Comparison of ENCODE assay signal across 27 mouse cellular contexts in genomic region chr4:88928341-88929102, GRCm38 (mm10). TPM values are rescaled to one million over a fixed set of nuclear protein-coding genes. Genes with fewer than 3 reads are reported as not detected.
DNase-seq lines count a peak whose midpoint lies in the region; ATAC-seq and TF ChIP-seq lines count a peak whose summit lies in the region.
"Had no signal": no experiment of that assay in that cellular context is flagged by ENCODE, and none has a peak within 500 bp of the region (broad histone marks: within the 10 kb centered on the region; RNA-seq: fewer than 3 reads in every experiment).

No protein-coding gene starts in this region.

- H3K27ac ChIP-seq in liver, embryonic 16.5 days (ENCODE audit: low read length), result no peak overlapping the region; the same call in 1 of the 2 replicates
- H3K27ac ChIP-seq in liver, embryonic 12.5 days, result no peak overlapping the region
- H3K27ac ChIP-seq in embryonic fibroblast, embryonic 13.5 days (ENCODE audit: insufficient read depth, low read length), result peak overlapping the region; percentile 96
- 0 out of 2 replicates have a peak overlapping the region, but pooled peaks have one; percentile 14 for H3K27ac ChIP-seq in small intestine, adult 2 months (ENCODE audit: insufficient read depth, low read depth, low read length)
- no peak overlapping the region for H3K27ac ChIP-seq in forebrain, embryonic 11.5 days (ENCODE audit: low read depth, low read length)
- H3K27ac ChIP-seq in forebrain, postnatal 0 days (ENCODE audit: low read depth, low read length), result no peak overlapping the region
- H3K27ac ChIP-seq: embryonic facial prominence, embryonic 12.5 days; forebrain, embryonic 10.5 days; hindbrain, embryonic 10.5 days; left cerebral cortex, adult 2 months; limb, embryonic 13.5 days had no signal

- 74% methylated on average over 4 of the region's 4 CpGs for WGBS in liver, embryonic 16.5 days (ENCODE audit: insufficient replicate concordance)
- WGBS in liver, embryonic 12.5 days (ENCODE audit: insufficient replicate concordance), result 71% methylated on average over 4 of the region's 4 CpGs
- 24% methylated on average over 4 of the region's 4 CpGs for WGBS in small intestine, adult 2 months
- WGBS in forebrain, embryonic 11.5 days, result 87% methylated on average over 4 of the region's 4 CpGs
- 81% methylated on average over 4 of the region's 4 CpGs for WGBS in forebrain, postnatal 0 days

- DNase-seq in adrenal gland, postnatal 36 days, result peak; percentile 7 to 11
- DNase-seq in adrenal gland, postnatal 14 days, result no peak
- DNase-seq in forebrain, embryonic 11.5 days (ENCODE audit: low spot score), result no peak
- DNase-seq in forebrain, postnatal 0 days, result no peak
- DNase-seq: adrenal gland, adult 8-10 months; B cell, adult 2 months; cerebellum, adult 8-10 months; gastrocnemius, postnatal 25 days; kidney, adult 11 months; kidney, postnatal 14 days; lung, embryonic 14.5 days; midbrain, embryonic 14.5 days; thymus, adult 2 months had no signal

- no peak overlapping the region for H3K9ac ChIP-seq in liver, embryonic 16.5 days (ENCODE audit: low read depth, low read length)
- no peak overlapping the region for H3K9ac ChIP-seq in liver, embryonic 12.5 days
- H3K9ac ChIP-seq in forebrain, embryonic 11.5 days (ENCODE audit: low read length), result no peak overlapping the region
- H3K9ac ChIP-seq in forebrain, postnatal 0 days, result no peak overlapping the region
- H3K9ac ChIP-seq: embryonic facial prominence, embryonic 12.5 days; limb, embryonic 13.5 days; lung, embryonic 14.5 days had no signal

- TF ChIP-seq POLR2A in embryonic fibroblast, embryonic 13.5 days (IDR thresholded peaks at IDR 0.05; ENCODE audit: low read depth, low read length), result no peak
- TF ChIP-seq POLR2A in small intestine, adult 2 months (IDR thresholded peaks at IDR 0.05; ENCODE audit: low read depth, low read length), result no peak

- no peaks in the 10 kb centered on the region for H3K4me1 ChIP-seq in liver, embryonic 16.5 days (ENCODE audit: control insufficient read depth, low read depth, low read length)
- no peaks in the 10 kb centered on the region for H3K4me1 ChIP-seq in liver, embryonic 12.5 days
- H3K4me1 ChIP-seq in embryonic fibroblast, embryonic 13.5 days (ENCODE audit: control insufficient read depth, insufficient read depth, low read length), result peaks cover 29% of the 10 kb centered on the region
- peaks cover 28% of the 10 kb centered on the region for H3K4me1 ChIP-seq in small intestine, adult 2 months (ENCODE audit: control insufficient read depth, insufficient read depth, insufficient read length, low read length)
- H3K4me1 ChIP-seq in forebrain, embryonic 11.5 days (replicated peaks; ENCODE audit: control insufficient read depth, insufficient read depth, low read length), result no peaks in the 10 kb centered on the region
- no peaks in the 10 kb centered on the region for H3K4me1 ChIP-seq in forebrain, postnatal 0 days (ENCODE audit: insufficient read depth)
- H3K4me1 ChIP-seq: embryonic facial prominence, embryonic 12.5 days; forebrain, embryonic 10.5 days; hindbrain, embryonic 10.5 days had no signal

- peaks cover 2% of the 10 kb centered on the region; the same call in 1 of the 2 replicates for H3K9me3 ChIP-seq in liver, embryonic 16.5 days (replicated peaks; ENCODE audit: control insufficient read depth, low read length)
- H3K9me3 ChIP-seq in liver, embryonic 12.5 days (replicated peaks), result no peaks in the 10 kb centered on the region; the same call in 1 of the 2 replicates
- no peaks in the 10 kb centered on the region for H3K9me3 ChIP-seq in forebrain, embryonic 11.5 days (ENCODE audit: control insufficient read depth, low read length)
- H3K9me3 ChIP-seq in forebrain, postnatal 0 days (ENCODE audit: low read length), result 0 out of 2 replicates have a peak, but pooled peaks cover 5% of the 10 kb centered on the region
- H3K9me3 ChIP-seq: embryonic facial prominence, embryonic 12.5 days; hindbrain, embryonic 10.5 days had no signal

- ATAC-seq in liver, embryonic 16.5 days (ENCODE audit: low read depth), result peak; percentile 47; the same call in 1 of the 2 replicates
- no peak for ATAC-seq in liver, embryonic 12.5 days
- no peak for ATAC-seq in forebrain, embryonic 11.5 days (replicated peaks; ENCODE audit: low FRiP score)
- ATAC-seq in forebrain, postnatal 0 days, result no peak

- H3K4me2 ChIP-seq in liver, embryonic 16.5 days (ENCODE audit: low read depth, low read length), result no peak overlapping the region
- H3K4me2 ChIP-seq in liver, embryonic 12.5 days, result no peak overlapping the region
- H3K4me2 ChIP-seq in forebrain, embryonic 11.5 days (ENCODE audit: low read depth, low read length, severe bottlenecking), result no peak overlapping the region
- no peak overlapping the region for H3K4me2 ChIP-seq in forebrain, postnatal 0 days (ENCODE audit: low read depth)
- H3K4me2 ChIP-seq: embryonic facial prominence, embryonic 12.5 days; limb, embryonic 13.5 days; lung, embryonic 14.5 days had no signal

- no peak for TF ChIP-seq CTCF in embryonic fibroblast, embryonic 13.5 days (IDR thresholded peaks at IDR 0.05; ENCODE audit: borderline replicate concordance, insufficient read depth, low read length)
- no peak for TF ChIP-seq CTCF in small intestine, adult 2 months (IDR thresholded peaks at IDR 0.05; ENCODE audit: extremely low read depth, insufficient read length, insufficient replicate concordance, low read depth, low read length)
- TF ChIP-seq CTCF in forebrain, postnatal 0 days (IDR thresholded peaks at IDR 0.05; ENCODE audit: low read depth), result no peak

- H3K36me3 ChIP-seq in liver, embryonic 16.5 days (ENCODE audit: control insufficient read depth, insufficient read depth), result peaks cover 7% of the 10 kb centered on the region
- peaks cover 13% of the 10 kb centered on the region for H3K36me3 ChIP-seq in liver, embryonic 12.5 days
- peaks cover 25% of the 10 kb centered on the region for H3K36me3 ChIP-seq in small intestine, adult 2 months (ENCODE audit: control insufficient read depth, insufficient read depth, low read length)
- no peaks in the 10 kb centered on the region for H3K36me3 ChIP-seq in forebrain, embryonic 11.5 days (ENCODE audit: control insufficient read depth, insufficient read depth, low read length)
- no peaks in the 10 kb centered on the region for H3K36me3 ChIP-seq in forebrain, postnatal 0 days (ENCODE audit: insufficient read depth)
- H3K36me3 ChIP-seq: embryonic facial prominence, embryonic 12.5 days; hindbrain, embryonic 10.5 days; limb, embryonic 13.5 days had no signal

- no peaks in the 10 kb centered on the region for H3K27me3 ChIP-seq in liver, embryonic 16.5 days (ENCODE audit: control insufficient read depth, insufficient read depth, low read depth, low read length)
- no peaks in the 10 kb centered on the region for H3K27me3 ChIP-seq in liver, embryonic 12.5 days (replicated peaks)
- H3K27me3 ChIP-seq in small intestine, adult 2 months (ENCODE audit: control insufficient read depth, insufficient read depth, low read length), result no peaks in the 10 kb centered on the region
- H3K27me3 ChIP-seq in forebrain, embryonic 11.5 days (ENCODE audit: control insufficient read depth, insufficient read depth, low read length), result no peaks in the 10 kb centered on the region
- no peaks in the 10 kb centered on the region for H3K27me3 ChIP-seq in forebrain, postnatal 0 days (ENCODE audit: insufficient read depth, low read length)
- H3K27me3 ChIP-seq: embryonic facial prominence, embryonic 12.5 days; limb, embryonic 13.5 days had no signal

- no peak overlapping the region for H3K4me3 ChIP-seq in liver, embryonic 16.5 days (ENCODE audit: low read depth, low read length)
- no peak overlapping the region for H3K4me3 ChIP-seq in liver, embryonic 12.5 days
- H3K4me3 ChIP-seq in embryonic fibroblast, embryonic 13.5 days (ENCODE audit: insufficient read depth, low read length), result no peak overlapping the region
- no peak overlapping the region for H3K4me3 ChIP-seq in small intestine, adult 2 months (ENCODE audit: low read depth, low read length)
- H3K4me3 ChIP-seq in forebrain, embryonic 11.5 days (ENCODE audit: low read depth, low read length), result no peak overlapping the region
- H3K4me3 ChIP-seq in forebrain, postnatal 0 days (ENCODE audit: low read depth, low read length), result no peak overlapping the region
- H3K4me3 ChIP-seq: embryonic facial prominence, embryonic 12.5 days; forebrain, embryonic 10.5 days; hindbrain, embryonic 10.5 days; left cerebral cortex, adult 2 months; limb, embryonic 13.5 days had no signal

RNA-seq across cellular contexts. Expression of gene Ifne, which starts 48.5 kb away (rescaled TPM):
- total RNA-seq in adrenal gland, postnatal 36 days (2021), result not detected
- not detected in 2 replicates for total RNA-seq in adrenal gland, postnatal 14 days (2021)
- polyA plus RNA-seq in liver, embryonic 16.5 days (2015; fragmentation: Nextera tagmentation; extraction: Ambion mirVana), result not detected in 2 replicates
- polyA plus RNA-seq in liver, embryonic 12.5 days (2016; fragmentation: Nextera tagmentation; extraction: Ambion mirVana), result not detected in 2 replicates
- polyA plus RNA-seq in embryonic fibroblast, embryonic 13.5 days (2011; ENCODE audit: insufficient read length, low read depth, missing spikeins), result not detected in 2 replicates
- polyA plus RNA-seq in small intestine, adult 2 months (2012; rRNA removed), result 0.42 TPM in 1 of 2 replicates, not detected in the other
- polyA plus RNA-seq in forebrain, embryonic 11.5 days (2014; fragmentation: Nextera tagmentation; extraction: Ambion mirVana), result not detected in 2 replicates
- not detected in 2 replicates for total RNA-seq in forebrain, postnatal 0 days (2014; rRNA removed)
- polyA plus RNA-seq in forebrain, postnatal 0 days (2015; fragmentation: Nextera tagmentation; extraction: Ambion mirVana), result not detected in 2 replicates
- total RNA-seq: adrenal gland, adult 8-10 months; common myeloid progenitor, adult 5-6 weeks; gastrocnemius, postnatal 25 days; heart, adult 8-10 months; layer of hippocampus, adult 8-10 months; left cerebral cortex, adult 2 months; megakaryocyte progenitor cell, adult 5-6 weeks had no signal
- polyA plus RNA-seq: embryonic facial prominence, embryonic 12.5 days; forebrain, embryonic 10.5 days; hindbrain, embryonic 10.5 days; limb, embryonic 13.5 days; lung, embryonic 14.5 days; midbrain, embryonic 14.5 days; stomach, embryonic 14.5 days; thymus, adult 2 months had no signal

Comparison
In these comparisons a context has a peak if more than half of its experiments do, and no peak if none do; other contexts are left out.
1. DNase-seq: peak in adrenal gland, postnatal 36 days (2 of 2); none in adrenal gland, postnatal 14 days (single experiment), forebrain, embryonic 11.5 days (single experiment) and forebrain, postnatal 0 days (single experiment).
2. H3K27ac ChIP-seq: peak in embryonic fibroblast, embryonic 13.5 days (single experiment) and small intestine, adult 2 months (single experiment); none in liver, embryonic 16.5 days (single experiment), liver, embryonic 12.5 days (single experiment), forebrain, embryonic 11.5 days (single experiment) and forebrain, postnatal 0 days (single experiment).